Mouse (Mus musculus) hindbrain, embryonic 13.5 days (tissue): ENCODE measurements around the gene Perp. TPM values are rescaled to one million over a fixed set of nuclear protein-coding genes. Genes with fewer than 3 reads are reported as not detected.

Experiments
- ATAC-seq: fragments of 200-750 bp; cut with Nextera tagmentation; 2 replicates; pipeline ENCODE4 v1.8.0; 2017; ENCODE audit warnings: moderate TSS enrichment; ENCODE audit not compliant: low FRiP score
- H3K27ac ChIP-seq: fragments of 300-500 bp; sonication (generic); 2 replicates; pipeline ENCODE4 v1.5.1; 2015; ENCODE audit warnings: inconsistent platforms, mild to moderate bottlenecking, moderate library complexity
- H3K27me3 ChIP-seq: fragments of 300-500 bp; sonication (generic); 2 replicates; pipeline ENCODE4 v1.6.1; 2015; ENCODE audit warnings: mild to moderate bottlenecking, inconsistent platforms
- H3K36me3 ChIP-seq: fragments of 300-500 bp; sonication (generic); 2 replicates; pipeline ENCODE4 v1.6.1; 2015; ENCODE audit warnings: mild to moderate bottlenecking, inconsistent platforms
- H3K4me1 ChIP-seq: fragments of 300-500 bp; sonication (generic); replicated peaks from 2 replicates; pipeline ENCODE4 v1.6.1; 2015; ENCODE audit warnings: inconsistent platforms
- H3K4me2 ChIP-seq: fragments of 300-500 bp; sonication (generic); 2 replicates; pipeline ENCODE4 v1.6.1; 2015; ENCODE audit warnings: inconsistent platforms, mild to moderate bottlenecking, moderate library complexity
- H3K4me3 ChIP-seq: fragments of 300-500 bp; sonication (generic); 2 replicates; pipeline ENCODE4 v1.5.1; 2015; ENCODE audit warnings: mild to moderate bottlenecking, inconsistent platforms
- H3K9ac ChIP-seq: fragments of 300-500 bp; sonication (generic); 2 replicates; pipeline ENCODE4 v1.6.1; 2015; ENCODE audit warnings: mild to moderate bottlenecking, inconsistent platforms
- H3K9me3 ChIP-seq: fragments of 300-500 bp; sonication (generic); 2 replicates; pipeline ENCODE4 v1.6.1; 2016; ENCODE audit warnings: inconsistent platforms
- WGBS: fragments of 180-500 bp; shearing (Covaris S2); methylation state at CpG from one replicate; pipeline ENCODE4 v1.1.7; 2015; 5-methylcytosine and 5-hydroxymethylcytosine counted together
- polyA plus RNA-seq: library from polyadenylated mRNA; unstranded; fragments of >200 nt; fragmentation: Nextera tagmentation; extraction: Ambion mirVana; gene quantifications from 2 replicates; pipeline ENCODE4 v1.2.1, GENCODE M21; 2015

Perp gene
- polyA plus RNA-seq, 1 experiment from 2014 or later, result 5.3 TPM

- Histone ChIP-seq H3K4me2 (peak overlapping the region; percentile 95), H3K27me3 (peaks cover 58% of the 10 kb centered on the region), H3K9ac (peak overlapping the region; percentile 73), H3K36me3 (no peaks in the 10 kb centered on the region), H3K9me3 (no peaks in the 10 kb centered on the region), H3K4me1 (peaks cover 10% of the 10 kb centered on the region), H3K4me3 (peak overlapping the region; percentile 63), H3K27ac (no peak overlapping the region)
- ATAC-seq, result no peak
- WGBS, result 5% methylated on average over 18 of the region's 18 CpGs
These were observed 455 bp downstream of the Perp start for GRCm38 (mm10) chr10:18845287-18845662.

- 61% methylated on average over 4 of the region's 4 CpGs for WGBS
- H3K4me3 ChIP-seq, result no peak overlapping the region
- peaks cover 10% of the 10 kb centered on the region for H3K4me1 ChIP-seq
These were observed 891 bp downstream of the Perp start for GRCm38 (mm10) chr10:18845711-18846110.

GRCm38 (mm10) chr10:18846474-18847264, 1.8 kb downstream of the Perp start:
- Histone ChIP-seq H3K9ac (no peak overlapping the region), H3K9me3 (no peaks in the 10 kb centered on the region), H3K27ac (no peak overlapping the region), H3K4me2 (no peak overlapping the region), H3K36me3 (no peaks in the 10 kb centered on the region), H3K27me3 (peaks cover 55% of the 10 kb centered on the region), H3K4me3 (no peak overlapping the region), H3K4me1 (peaks cover 10% of the 10 kb centered on the region)
- ATAC-seq, result no peak
- 79% methylated on average over 8 of the region's 8 CpGs for WGBS

More at GRCm38 (mm10) chr10:18845711-18846110, 891 bp downstream of the Perp start:
- peaks cover 58% of the 10 kb centered on the region for H3K27me3 ChIP-seq
- no peaks in the 10 kb centered on the region for H3K9me3 ChIP-seq
- H3K27ac ChIP-seq, result no peak overlapping the region
- no peak overlapping the region for H3K9ac ChIP-seq
- no peak overlapping the region for H3K4me2 ChIP-seq
- no peaks in the 10 kb centered on the region for H3K36me3 ChIP-seq
- no peak for ATAC-seq

- H3K4me3 ChIP-seq, result no peak overlapping the region
- H3K9me3 ChIP-seq, result no peaks in the 10 kb centered on the region
- H3K9ac ChIP-seq, result no peak overlapping the region
- no peak overlapping the region for H3K4me2 ChIP-seq
- H3K4me1 ChIP-seq, result peaks cover 2% of the 10 kb centered on the region
- H3K27ac ChIP-seq, result no peak overlapping the region
- 87% methylated on average over 4 of the region's 4 CpGs for WGBS
- ATAC-seq, result no peak
- no peaks in the 10 kb centered on the region for H3K36me3 ChIP-seq
- peaks cover 25% of the 10 kb centered on the region for H3K27me3 ChIP-seq
These were observed 5.4 kb downstream of the Perp start for GRCm38 (mm10) chr10:18850177-18850576.

- WGBS, result 93% methylated on average over 7 of the region's 7 CpGs
These were observed 8.6 kb downstream of the Perp start for GRCm38 (mm10) chr10:18853417-18853816.

GRCm38 (mm10) chr10:18857244-18857643, 12.4 kb downstream of the Perp start:
- 70% methylated on average over 4 of the region's 4 CpGs for WGBS
- Histone ChIP-seq H3K4me2 (no peak overlapping the region), H3K27me3 (no peaks in the 10 kb centered on the region), H3K36me3 (no peaks in the 10 kb centered on the region), H3K4me1 (no peaks in the 10 kb centered on the region), H3K9ac (no peak overlapping the region), H3K9me3 (no peaks in the 10 kb centered on the region), H3K4me3 (no peak overlapping the region), H3K27ac (no peak overlapping the region)
- ATAC-seq, result no peak

More at GRCm38 (mm10) chr10:18853417-18853816, 8.6 kb downstream of the Perp start:
- Histone ChIP-seq H3K4me1 (no peaks in the 10 kb centered on the region; the same call in 1 of the 2 replicates), H3K9me3 (no peaks in the 10 kb centered on the region), H3K4me2 (no peak overlapping the region), H3K4me3 (no peak overlapping the region), H3K27ac (no peak overlapping the region), H3K9ac (no peak overlapping the region), H3K36me3 (no peaks in the 10 kb centered on the region), H3K27me3 (0 out of 2 replicates have a peak, but pooled peaks cover 4% of the 10 kb centered on the region)
- no peak for ATAC-seq

GRCm38 (mm10) chr10:18859632-18860031, 14.8 kb downstream of the Perp start:
- H3K4me1 ChIP-seq, result no peaks in the 10 kb centered on the region
- 76% methylated on average over 3 of the region's 3 CpGs for WGBS
- H3K36me3 ChIP-seq, result no peaks in the 10 kb centered on the region
- no peak overlapping the region for H3K27ac ChIP-seq
- no peak overlapping the region for H3K9ac ChIP-seq
- no peak overlapping the region for H3K4me3 ChIP-seq
- no peaks in the 10 kb centered on the region for H3K27me3 ChIP-seq
- H3K4me2 ChIP-seq, result no peak overlapping the region
- ATAC-seq, result no peak; the same call in 1 of the 2 replicates
- H3K9me3 ChIP-seq, result no peaks in the 10 kb centered on the region

GRCm38 (mm10) chr10:18860119-18860824, 15.5 kb downstream of the Perp start:
- no peaks in the 10 kb centered on the region for H3K4me1 ChIP-seq
- H3K4me2 ChIP-seq, result no peak overlapping the region
- no peak for ATAC-seq
- no peak overlapping the region for H3K4me3 ChIP-seq
- no peak overlapping the region for H3K27ac ChIP-seq
- no peaks in the 10 kb centered on the region for H3K36me3 ChIP-seq
- WGBS, result 74% methylated on average over 5 of the region's 5 CpGs
- no peaks in the 10 kb centered on the region for H3K9me3 ChIP-seq
- no peak overlapping the region for H3K9ac ChIP-seq
- H3K27me3 ChIP-seq, result no peaks in the 10 kb centered on the region

GRCm38 (mm10) chr10:18860831-18861230, 16.0 kb downstream of the Perp start:
- H3K9me3 ChIP-seq, result no peaks in the 10 kb centered on the region
- no peak overlapping the region for H3K27ac ChIP-seq
- no peak overlapping the region for H3K4me3 ChIP-seq
- H3K9ac ChIP-seq, result no peak overlapping the region
- no peaks in the 10 kb centered on the region for H3K4me1 ChIP-seq
- H3K27me3 ChIP-seq, result no peaks in the 10 kb centered on the region
- no peak for ATAC-seq
- H3K4me2 ChIP-seq, result no peak overlapping the region
- 89% methylated on average over 11 of the region's 11 CpGs for WGBS
- no peaks in the 10 kb centered on the region for H3K36me3 ChIP-seq

GRCm38 (mm10) chr10:18861418-18861817, 16.6 kb downstream of the Perp start:
- Histone ChIP-seq H3K27me3 (no peaks in the 10 kb centered on the region), H3K27ac (no peak overlapping the region), H3K4me3 (no peak overlapping the region), H3K9me3 (no peaks in the 10 kb centered on the region), H3K9ac (no peak overlapping the region), H3K4me2 (no peak overlapping the region), H3K36me3 (no peaks in the 10 kb centered on the region), H3K4me1 (no peaks in the 10 kb centered on the region)
- no peak for ATAC-seq
- 81% methylated on average over 4 of the region's 4 CpGs for WGBS

- Histone ChIP-seq H3K36me3 (no peaks in the 10 kb centered on the region), H3K9me3 (no peaks in the 10 kb centered on the region), H3K4me2 (no peak overlapping the region), H3K27ac (no peak overlapping the region), H3K9ac (no peak overlapping the region), H3K27me3 (no peaks in the 10 kb centered on the region), H3K4me1 (no peaks in the 10 kb centered on the region), H3K4me3 (no peak overlapping the region)
- no peak for ATAC-seq
- 78% methylated on average over 4 of the region's 4 CpGs for WGBS
These were observed 18.5 kb downstream of the Perp start for GRCm38 (mm10) chr10:18863332-18863731.

GRCm38 (mm10) chr10:18864753-18865152, 19.9 kb downstream of the Perp start:
- Histone ChIP-seq H3K4me2 (no peak overlapping the region), H3K9ac (no peak overlapping the region), H3K4me1 (no peaks in the 10 kb centered on the region), H3K9me3 (no peaks in the 10 kb centered on the region), H3K27me3 (no peaks in the 10 kb centered on the region), H3K27ac (no peak overlapping the region), H3K36me3 (no peaks in the 10 kb centered on the region), H3K4me3 (no peak overlapping the region)
- no peak for ATAC-seq
- 60% methylated on average over 5 of the region's 5 CpGs for WGBS
